Mouse (Mus musculus) heart, adult 11 months (tissue): ENCODE measurements at regions not wholly inside any gene's neighbourhood (a gene's known extent, or its start where the extent isn't known, plus 50 kb on each side); places are given as distances from the start of the nearest gene placed in this dataset.
A peak's percentile ranks its signal among the peaks of the same experiment; 100 is the strongest.

Experiments used
- DNase-seq: peaks from one replicate; pipeline ENCODE4 v3.0.0; 2022

GRCm38 (mm10) chr6:148719062-148719461 is 112.2 kb downstream of the Ipo8 start:
- no peak for DNase-seq

- DNase-seq = no peak
These were observed 120.9 kb downstream of the Ipo8 start for GRCm38 (mm10) chr6:148710406-148710805.

- peak; percentile 17 for DNase-seq
These were observed 122.9 kb downstream of the Ipo8 start for GRCm38 (mm10) chr6:148708389-148708788.

GRCm38 (mm10) chr6:148705711-148706110 is 125.6 kb downstream of the Ipo8 start:
- peak; percentile 83 for DNase-seq

GRCm38 (mm10) chr6:148693329-148693728 is 137.9 kb downstream of the Ipo8 start:
- DNase-seq = peak; percentile 89

GRCm38 (mm10) chr6:148687770-148688169 is 143.5 kb downstream of the Ipo8 start:
- peak; percentile 86 for DNase-seq

GRCm38 (mm10) chr6:148660152-148660551 is 171.1 kb downstream of the Ipo8 start:
- DNase-seq = no peak

GRCm38 (mm10) chr6:148653216-148653615 is 178.1 kb downstream of the Ipo8 start:
- no peak for DNase-seq

- DNase-seq = no peak
These were observed 178.8 kb downstream of the Ipo8 start for GRCm38 (mm10) chr6:148652434-148652833.

GRCm38 (mm10) chr6:148647423-148648390 is 183.6 kb downstream of the Ipo8 start:
- DNase-seq = no peak

- DNase-seq = no peak
These were observed 190.7 kb downstream of the Ipo8 start for GRCm38 (mm10) chr6:148640595-148640994.

GRCm38 (mm10) chr6:148634148-148634547 is 190.0 kb upstream of the Tmtc1 start:
- DNase-seq = peak; percentile 22

GRCm38 (mm10) chr6:148627090-148627605 is 183.0 kb upstream of the Tmtc1 start:
- peak; percentile 79 for DNase-seq

- DNase-seq = peak; percentile 7
These were observed 179.1 kb upstream of the Tmtc1 start for GRCm38 (mm10) chr6:148623119-148623770.

- DNase-seq = peak; percentile 88
These were observed 175.8 kb upstream of the Tmtc1 start for GRCm38 (mm10) chr6:148620034-148620433.

- peak; percentile 85 for DNase-seq
These were observed 171.7 kb upstream of the Tmtc1 start for GRCm38 (mm10) chr6:148615931-148616330.

- DNase-seq = peak; percentile 84
These were observed 171.3 kb upstream of the Tmtc1 start for GRCm38 (mm10) chr6:148615442-148615841.

- DNase-seq = peak; percentile 95
These were observed 164.7 kb upstream of the Tmtc1 start for GRCm38 (mm10) chr6:148608881-148609280.

- DNase-seq = peak; percentile 8
These were observed 161.0 kb upstream of the Tmtc1 start for GRCm38 (mm10) chr6:148605226-148605625.

- no peak for DNase-seq
These were observed 160.6 kb upstream of the Tmtc1 start for GRCm38 (mm10) chr6:148604790-148605189.

- peak; percentile 22 for DNase-seq
These were observed 159.7 kb upstream of the Tmtc1 start for GRCm38 (mm10) chr6:148603878-148604277.

- DNase-seq = peak; percentile 50
These were observed 159.3 kb upstream of the Tmtc1 start for GRCm38 (mm10) chr6:148603460-148603859.

- peak; percentile 71 for DNase-seq
These were observed 158.7 kb upstream of the Tmtc1 start for GRCm38 (mm10) chr6:148602894-148603293.

GRCm38 (mm10) chr6:148600934-148601333 is 156.7 kb upstream of the Tmtc1 start:
- no peak for DNase-seq
